Mouse (Mus musculus): ENCODE measurements around the gene Prr19. TPM values are rescaled to one million over a fixed set of nuclear protein-coding genes. Genes with fewer than 3 reads are reported as not detected.

Gene Prr19
- total and polyA plus RNA-seq, 2 experiments from 2014 or later: 2.5 to 7.0 TPM

- WGBS: 14% methylated on average over 4 of the region's 4 CpGs
- Histone ChIP-seq H3K27ac (ENCODE audit: low read depth, low read length) (peak overlapping the region; percentile 38; the same call in 1 of the 2 replicates), H3K36me3 (ENCODE audit: insufficient read depth, low read length) (peaks cover 23% of the 10 kb centered on the region; the same call in 1 of the 2 replicates), H3K4me1 (ENCODE audit: insufficient read depth, low read length) (peaks cover 28% of the 10 kb centered on the region), H3K27me3 (ENCODE audit: insufficient read depth, low read length) (no peaks in the 10 kb centered on the region), H3K4me2 (ENCODE audit: low read depth, low read length, poor library complexity, severe bottlenecking) (peak overlapping the region; percentile 89), H3K4me3 (ENCODE audit: low read depth, low read length) (peak overlapping the region; percentile 65), H3K9me3 (ENCODE audit: low read length) (no peaks in the 10 kb centered on the region), H3K9ac (replicated peaks; ENCODE audit: low read length, poor library complexity, severe bottlenecking) (no peak overlapping the region)
- DNase-seq (ENCODE audit: low spot score) (no peak), ATAC-seq (ENCODE audit: low FRiP score) (no peak)
- TF ChIP-seq CTCF (IDR thresholded peaks at IDR 0.05): no peak
These were observed 23.2 kb upstream of the Prr19 start for GRCm38 (mm10) chr7:25277998-25278340.

- peak; percentile 71 for TF ChIP-seq CTCF (IDR thresholded peaks at IDR 0.05)
- no peaks in the 10 kb centered on the region for H3K9me3 ChIP-seq (ENCODE audit: low read length)
- 0% methylated on average over 38 of the region's 60 CpGs for WGBS
- peak overlapping the region; percentile 89 for H3K4me2 ChIP-seq (ENCODE audit: low read depth, low read length, poor library complexity, severe bottlenecking)
- peaks cover 33% of the 10 kb centered on the region for H3K4me1 ChIP-seq (ENCODE audit: insufficient read depth, low read length)
- H3K27me3 ChIP-seq (ENCODE audit: insufficient read depth, low read length): no peaks in the 10 kb centered on the region
- ATAC-seq (ENCODE audit: low FRiP score): peak; percentile 81
- H3K9ac ChIP-seq (replicated peaks; ENCODE audit: low read length, poor library complexity, severe bottlenecking): peak overlapping the region; percentile 77
- DNase-seq (ENCODE audit: low spot score): peak; percentile 95
- peaks cover 19% of the 10 kb centered on the region; the same call in 1 of the 2 replicates for H3K36me3 ChIP-seq (ENCODE audit: insufficient read depth, low read length)
- peak overlapping the region; percentile 65 for H3K4me3 ChIP-seq (ENCODE audit: low read depth, low read length)
- H3K27ac ChIP-seq (ENCODE audit: low read depth, low read length): peak overlapping the region; percentile 99
These were observed 22.7 kb upstream of the Prr19 start for GRCm38 (mm10) chr7:25278341-25279075.

GRCm38 (mm10) chr7:25279076-25279860, 21.9 kb upstream of the Prr19 start:
- H3K4me1 ChIP-seq (ENCODE audit: insufficient read depth, low read length): peaks cover 41% of the 10 kb centered on the region
- H3K9ac ChIP-seq (replicated peaks; ENCODE audit: low read length, poor library complexity, severe bottlenecking): peak overlapping the region; percentile 77
- peak overlapping the region; percentile 89 for H3K4me2 ChIP-seq (ENCODE audit: low read depth, low read length, poor library complexity, severe bottlenecking)
- H3K27ac ChIP-seq (ENCODE audit: low read depth, low read length): peak overlapping the region; percentile 99
- peak; percentile 96 for DNase-seq (ENCODE audit: low spot score)
- 0 out of 2 replicates have a peak, but pooled peaks cover 12% of the 10 kb centered on the region for H3K36me3 ChIP-seq (ENCODE audit: insufficient read depth, low read length)
- H3K9me3 ChIP-seq (ENCODE audit: low read length): no peaks in the 10 kb centered on the region
- ATAC-seq (ENCODE audit: low FRiP score): peak; percentile 61
- peak overlapping the region; percentile 65 for H3K4me3 ChIP-seq (ENCODE audit: low read depth, low read length)
- no peaks in the 10 kb centered on the region for H3K27me3 ChIP-seq (ENCODE audit: insufficient read depth, low read length)
- under 1% methylated on average over 34 of the region's 49 CpGs for WGBS
- TF ChIP-seq CTCF (IDR thresholded peaks at IDR 0.05): peak; percentile 56

GRCm38 (mm10) chr7:25279861-25280791, 21.1 kb upstream of the Prr19 start:
- Histone ChIP-seq H3K4me2 (ENCODE audit: low read depth, low read length, poor library complexity, severe bottlenecking) (peak overlapping the region; percentile 89), H3K27me3 (ENCODE audit: insufficient read depth, low read length) (no peaks in the 10 kb centered on the region), H3K9ac (replicated peaks; ENCODE audit: low read length, poor library complexity, severe bottlenecking) (peak overlapping the region; percentile 77), H3K9me3 (ENCODE audit: low read length) (no peaks in the 10 kb centered on the region), H3K27ac (ENCODE audit: low read depth, low read length) (peak overlapping the region; percentile 99), H3K4me1 (ENCODE audit: insufficient read depth, low read length) (peaks cover 46% of the 10 kb centered on the region), H3K4me3 (ENCODE audit: low read depth, low read length) (peak overlapping the region; percentile 65), H3K36me3 (ENCODE audit: insufficient read depth, low read length) (peaks cover 9% of the 10 kb centered on the region; the same call in 1 of the 2 replicates)
- 1% methylated on average over 6 of the region's 6 CpGs for WGBS
- TF ChIP-seq CTCF (IDR thresholded peaks at IDR 0.05): no peak
- no peak for ATAC-seq (ENCODE audit: low FRiP score)
- DNase-seq (ENCODE audit: low spot score): no peak

- no peak for DNase-seq (ENCODE audit: low spot score)
- Histone ChIP-seq H3K4me2 (ENCODE audit: low read depth, low read length, poor library complexity, severe bottlenecking) (peak overlapping the region; percentile 89), H3K27ac (ENCODE audit: low read depth, low read length) (peak overlapping the region; percentile 99), H3K36me3 (ENCODE audit: insufficient read depth, low read length) (peaks cover 15% of the 10 kb centered on the region), H3K9me3 (ENCODE audit: low read length) (no peaks in the 10 kb centered on the region), H3K9ac (replicated peaks; ENCODE audit: low read length, poor library complexity, severe bottlenecking) (peak overlapping the region; percentile 77; the same call in 1 of the 2 replicates), H3K4me1 (ENCODE audit: insufficient read depth, low read length) (peaks cover 46% of the 10 kb centered on the region), H3K4me3 (ENCODE audit: low read depth, low read length) (peak overlapping the region; percentile 75), H3K27me3 (ENCODE audit: insufficient read depth, low read length) (no peaks in the 10 kb centered on the region)
- ATAC-seq (ENCODE audit: low FRiP score): no peak; the same call in 1 of the 2 replicates
- 0 out of 2 replicates have a peak, but pooled peaks have one; percentile 18 for TF ChIP-seq CTCF (IDR thresholded peaks at IDR 0.05)
- 17% methylated on average over 12 of the region's 12 CpGs for WGBS
These were observed 20.0 kb upstream of the Prr19 start for GRCm38 (mm10) chr7:25281166-25281733.
